ENCODE assay signal across 8 mouse cellular contexts in the genomic region with DNA sequence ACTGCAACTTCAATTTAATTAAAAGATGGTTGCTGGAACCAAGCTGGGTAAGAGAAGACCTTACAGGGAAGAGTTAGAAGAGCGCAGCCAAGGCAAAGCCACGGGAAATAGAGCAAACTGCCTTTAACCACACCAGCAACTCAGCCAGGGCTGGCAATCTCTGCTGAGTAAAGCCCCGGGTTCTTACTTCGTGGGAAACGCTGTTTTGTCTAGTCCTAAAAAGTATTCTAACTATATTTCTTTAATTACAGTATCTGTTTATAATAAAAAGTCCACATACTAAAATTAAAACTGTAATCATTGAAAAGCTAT.
DNase-seq lines count a peak whose midpoint lies in the region; ATAC-seq and TF ChIP-seq lines count a peak whose summit lies in the region.

No protein-coding gene starts in this region.

- no peak for DNase-seq in heart, embryonic 10.5 days (ENCODE audit: low spot score)
- no peak for DNase-seq in heart, postnatal 25 days (ENCODE audit: low spot score)
- peak; percentile 69 for DNase-seq in hindbrain, postnatal 0 days (ENCODE audit: low spot score)

- H3K9me3 ChIP-seq in heart, embryonic 10.5 days = no peaks in the 10 kb centered on the region
- H3K9me3 ChIP-seq in hindbrain, postnatal 0 days (ENCODE audit: low read length) = no peaks in the 10 kb centered on the region
- no peaks in the 10 kb centered on the region for H3K9me3 ChIP-seq in megakaryocyte, embryonic 14.5 days

- WGBS in heart, embryonic 10.5 days = 61% methylated on average over 5 of the region's 5 CpGs
- 7% methylated on average over 5 of the region's 5 CpGs for WGBS in hindbrain, postnatal 0 days

- H3ac ChIP-seq in C2C12 (ENCODE audit: control insufficient read depth, insufficient read length, low read depth) = peak overlapping the region; percentile 34

- ATAC-seq in hindbrain, postnatal 0 days = peak; percentile 69
- ATAC-seq in CD4-positive, CD25-positive, alpha-beta regulatory T cell, adult 4 months = no peak
- ATAC-seq in activated CD4-positive, CD25-positive, alpha-beta regulatory T cell, adult 4 months = no peak

- peak overlapping the region; percentile 57 for H3K9ac ChIP-seq in hindbrain, postnatal 0 days (replicated peaks; ENCODE audit: low read length)

- no peak for TF ChIP-seq POLR2A in embryonic fibroblast, embryonic 13.5 days (IDR thresholded peaks at IDR 0.05; ENCODE audit: low read depth, low read length)

- peak overlapping the region; percentile 66 for H3K4me2 ChIP-seq in hindbrain, postnatal 0 days (ENCODE audit: low read depth, low read length)

- 0 out of 2 replicates have a peak, but pooled peaks cover 5% of the 10 kb centered on the region for H3K4me1 ChIP-seq in heart, embryonic 10.5 days
- no peaks in the 10 kb centered on the region; the same call in 1 of the 2 replicates for H3K4me1 ChIP-seq in embryonic fibroblast, embryonic 13.5 days (ENCODE audit: control insufficient read depth, insufficient read depth, low read length)
- no peaks in the 10 kb centered on the region; the same call in 1 of the 2 replicates for H3K4me1 ChIP-seq in hindbrain, postnatal 0 days (ENCODE audit: insufficient read depth, low read length)
- H3K4me1 ChIP-seq in megakaryocyte, embryonic 14.5 days = peaks cover 21% of the 10 kb centered on the region

- H3K27me3 ChIP-seq in heart, embryonic 10.5 days (ENCODE audit: insufficient read depth, poor library complexity, severe bottlenecking) = no peaks in the 10 kb centered on the region
- no peaks in the 10 kb centered on the region for H3K27me3 ChIP-seq in C2C12 (ENCODE audit: control insufficient read depth, insufficient read depth, insufficient read length)
- no peaks in the 10 kb centered on the region for H3K27me3 ChIP-seq in hindbrain, postnatal 0 days (ENCODE audit: insufficient read depth, low read length)
- H3K27me3 ChIP-seq in megakaryocyte, embryonic 14.5 days (replicated peaks) = no peaks in the 10 kb centered on the region

- H3K27ac ChIP-seq in heart, embryonic 10.5 days = peak overlapping the region; percentile 88
- H3K27ac ChIP-seq in embryonic fibroblast, embryonic 13.5 days (ENCODE audit: insufficient read depth, low read length) = peak overlapping the region; percentile 84
- peak overlapping the region; percentile 89 for H3K27ac ChIP-seq in hindbrain, postnatal 0 days

- peak overlapping the region; percentile 59 for H3K4me3 ChIP-seq in heart, embryonic 10.5 days
- peak overlapping the region; percentile 31 for H3K4me3 ChIP-seq in C2C12 (ENCODE audit: insufficient read depth, poor library complexity, severe bottlenecking)
- peak overlapping the region; percentile 50 for H3K4me3 ChIP-seq in embryonic fibroblast, embryonic 13.5 days (ENCODE audit: insufficient read depth, low read length)
- peak overlapping the region; percentile 44 for H3K4me3 ChIP-seq in hindbrain, postnatal 0 days (ENCODE audit: low read length)
- peak overlapping the region; percentile 91 for H3K4me3 ChIP-seq in megakaryocyte, embryonic 14.5 days (replicated peaks)

- no peak for TF ChIP-seq CTCF in C2C12 (IDR thresholded peaks at IDR 0.05; ENCODE audit: control insufficient read depth, insufficient read depth, insufficient read length)
- TF ChIP-seq CTCF in embryonic fibroblast, embryonic 13.5 days (IDR thresholded peaks at IDR 0.05; ENCODE audit: borderline replicate concordance, insufficient read depth, low read length) = no peak
- TF ChIP-seq CTCF in hindbrain, postnatal 0 days (IDR thresholded peaks at IDR 0.05; ENCODE audit: low read depth) = no peak

- peaks cover 8% of the 10 kb centered on the region for H3K79me3 ChIP-seq in C2C12 (ENCODE audit: low read depth)

- intact Hi-C loops in heart, postnatal 25 days (cut with DNase I) = no loop called here

- H3K36me3 ChIP-seq in heart, embryonic 10.5 days = no peaks in the 10 kb centered on the region
- H3K36me3 ChIP-seq in C2C12 (ENCODE audit: control insufficient read depth, insufficient read depth) = no peaks in the 10 kb centered on the region
- no peaks in the 10 kb centered on the region for H3K36me3 ChIP-seq in hindbrain, postnatal 0 days (ENCODE audit: insufficient read depth, low read length)
- no peaks in the 10 kb centered on the region for H3K36me3 ChIP-seq in megakaryocyte, embryonic 14.5 days (replicated peaks; ENCODE audit: low read length)

- H3K79me2 ChIP-seq in C2C12 (ENCODE audit: control insufficient read depth, insufficient read depth) = peaks cover 20% of the 10 kb centered on the region

TF ChIP-seq in C2C12, 6 proteins besides CTCF, POLR2A, EP300 and RAD21:
- TF ChIP-seq MYOG (IDR thresholded peaks at IDR 0.05; ENCODE audit: control insufficient read depth, extremely low read depth, insufficient read length) = no peak
- TF ChIP-seq USF1 (IDR thresholded peaks at IDR 0.05; ENCODE audit: low read depth) = no peak
- TF ChIP-seq CEBPB (IDR thresholded peaks at IDR 0.05; ENCODE audit: low read depth) = no peak
- no peak for TF ChIP-seq FOSL1 (IDR thresholded peaks at IDR 0.05; ENCODE audit: insufficient read depth, low read length, poor library complexity, severe bottlenecking)
- no peak for TF ChIP-seq MYOD1 (IDR thresholded peaks at IDR 0.05; ENCODE audit: control insufficient read depth, insufficient read length, low read depth)
- TF ChIP-seq MAX (IDR thresholded peaks at IDR 0.05) = no peak

Comparison
In these comparisons a context has a peak if more than half of its experiments do, and no peak if none do; other contexts are left out.
1. H3K4me3 ChIP-seq: peak in every context shown above with its lines; median percentile 91 in megakaryocyte, embryonic 14.5 days; 59 in heart, embryonic 10.5 days; 50 in embryonic fibroblast, embryonic 13.5 days; 44 in hindbrain, postnatal 0 days; 31 in C2C12.